Mouse (Mus musculus): ENCODE results near the gene Tmem33. TPM values are rescaled to one million over a fixed set of nuclear protein-coding genes. Genes with fewer than 3 reads are reported as not detected.

Gene Tmem33
- polyA plus RNA-seq, 1 experiment from 2014 or later = 78.2 TPM

GRCm38 (mm10) chr5:67262964-67263363 lies 2.6 kb downstream of the Tmem33 start:
- no peaks in the 10 kb centered on the region for H3K9me3 ChIP-seq (replicated peaks)
- peaks cover 21% of the 10 kb centered on the region for H3K4me1 ChIP-seq
- no peak for ATAC-seq (ENCODE audit: low FRiP score)
- no peak overlapping the region for H3K9ac ChIP-seq (replicated peaks)
- 94% methylated on average over 7 of the region's 7 CpGs for WGBS
- H3K4me3 ChIP-seq (replicated peaks) = no peak overlapping the region
- H3K27ac ChIP-seq (replicated peaks) = no peak overlapping the region
- H3K27me3 ChIP-seq (replicated peaks) = no peaks in the 10 kb centered on the region
- H3K4me2 ChIP-seq = no peak overlapping the region
- peaks cover 37% of the 10 kb centered on the region for H3K36me3 ChIP-seq

- no peaks in the 10 kb centered on the region for H3K27me3 ChIP-seq (replicated peaks)
- H3K4me1 ChIP-seq = peaks cover 15% of the 10 kb centered on the region
- no peak overlapping the region for H3K27ac ChIP-seq (replicated peaks)
- H3K4me2 ChIP-seq = no peak overlapping the region
- no peak overlapping the region for H3K4me3 ChIP-seq (replicated peaks)
- no peak overlapping the region for H3K9ac ChIP-seq (replicated peaks)
- H3K9me3 ChIP-seq (replicated peaks) = no peaks in the 10 kb centered on the region
- ATAC-seq (ENCODE audit: low FRiP score) = no peak
- H3K36me3 ChIP-seq = peaks cover 52% of the 10 kb centered on the region
- WGBS = 92% methylated on average over 1 of the region's 1 CpGs
Measured at GRCm38 (mm10) chr5:67266106-67266505, 5.7 kb downstream of the Tmem33 start.

- 92% methylated on average over 8 of the region's 8 CpGs for WGBS
- ATAC-seq (ENCODE audit: low FRiP score) = no peak
- no peaks in the 10 kb centered on the region for H3K27me3 ChIP-seq (replicated peaks)
Measured at GRCm38 (mm10) chr5:67269309-67269708, 8.9 kb downstream of the Tmem33 start.

GRCm38 (mm10) chr5:67279407-67279806 lies 19.0 kb downstream of the Tmem33 start:
- no peak overlapping the region for H3K9ac ChIP-seq (replicated peaks)
- no peaks in the 10 kb centered on the region for H3K9me3 ChIP-seq (replicated peaks)
- H3K4me1 ChIP-seq = no peaks in the 10 kb centered on the region
- no peak overlapping the region for H3K4me2 ChIP-seq
- 98% methylated on average over 9 of the region's 9 CpGs for WGBS
- peaks cover 38% of the 10 kb centered on the region for H3K36me3 ChIP-seq
- H3K4me3 ChIP-seq (replicated peaks) = no peak overlapping the region
- no peak overlapping the region for H3K27ac ChIP-seq (replicated peaks)
- no peak for ATAC-seq (ENCODE audit: low FRiP score)
- H3K27me3 ChIP-seq (replicated peaks) = no peaks in the 10 kb centered on the region

More at GRCm38 (mm10) chr5:67269309-67269708, 8.9 kb downstream of the Tmem33 start:
- no peaks in the 10 kb centered on the region for H3K9me3 ChIP-seq (replicated peaks)
- H3K4me2 ChIP-seq = no peak overlapping the region
- no peak overlapping the region for H3K27ac ChIP-seq (replicated peaks)
- H3K4me1 ChIP-seq = no peaks in the 10 kb centered on the region
- no peak overlapping the region for H3K4me3 ChIP-seq (replicated peaks)
- H3K36me3 ChIP-seq = peaks cover 45% of the 10 kb centered on the region
- no peak overlapping the region for H3K9ac ChIP-seq (replicated peaks)

- WGBS = 98% methylated on average over 4 of the region's 4 CpGs
- no peak overlapping the region for H3K9ac ChIP-seq (replicated peaks)
- no peak overlapping the region for H3K27ac ChIP-seq (replicated peaks)
- H3K27me3 ChIP-seq (replicated peaks) = no peaks in the 10 kb centered on the region
- H3K9me3 ChIP-seq (replicated peaks) = no peaks in the 10 kb centered on the region
- no peak overlapping the region for H3K4me3 ChIP-seq (replicated peaks)
- no peak for ATAC-seq (ENCODE audit: low FRiP score)
- no peaks in the 10 kb centered on the region for H3K4me1 ChIP-seq
- no peak overlapping the region for H3K4me2 ChIP-seq
- H3K36me3 ChIP-seq = peaks cover 42% of the 10 kb centered on the region
Measured at GRCm38 (mm10) chr5:67279840-67280239, 19.5 kb downstream of the Tmem33 start.

- 81% methylated on average over 4 of the region's 4 CpGs for WGBS
- H3K9me3 ChIP-seq (replicated peaks) = no peaks in the 10 kb centered on the region
- peaks cover 47% of the 10 kb centered on the region for H3K36me3 ChIP-seq
- no peak overlapping the region for H3K9ac ChIP-seq (replicated peaks)
- no peaks in the 10 kb centered on the region for H3K27me3 ChIP-seq (replicated peaks)
- no peak for ATAC-seq (ENCODE audit: low FRiP score)
- H3K4me2 ChIP-seq = no peak overlapping the region
- no peak overlapping the region for H3K4me3 ChIP-seq (replicated peaks)
- no peaks in the 10 kb centered on the region for H3K4me1 ChIP-seq
- no peak overlapping the region for H3K27ac ChIP-seq (replicated peaks)
Measured at GRCm38 (mm10) chr5:67280400-67280799, 20.0 kb downstream of the Tmem33 start.

GRCm38 (mm10) chr5:67295029-67295428 lies 34.7 kb downstream of the Tmem33 start:
- no peaks in the 10 kb centered on the region for H3K27me3 ChIP-seq (replicated peaks)

GRCm38 (mm10) chr5:67295682-67296081 lies 35.3 kb downstream of the Tmem33 start:
- ATAC-seq (ENCODE audit: low FRiP score) = no peak
- H3K4me1 ChIP-seq = no peaks in the 10 kb centered on the region
- no peak overlapping the region for H3K9ac ChIP-seq (replicated peaks)
- 83% methylated on average over 6 of the region's 6 CpGs for whole genome bisulfite sequencing
- no peak overlapping the region for H3K4me3 ChIP-seq (replicated peaks)
- 0 out of 2 replicates have a peak, but pooled peaks cover 4% of the 10 kb centered on the region for H3K36me3 ChIP-seq
- no peaks in the 10 kb centered on the region for H3K27me3 ChIP-seq (replicated peaks)
- no peaks in the 10 kb centered on the region for H3K9me3 ChIP-seq (replicated peaks)
- H3K27ac ChIP-seq (replicated peaks) = no peak overlapping the region
- H3K4me2 ChIP-seq = no peak overlapping the region

More at GRCm38 (mm10) chr5:67295029-67295428, 34.7 kb downstream of the Tmem33 start:
- Histone ChIP-seq H3K9me3 (replicated peaks) (no peaks in the 10 kb centered on the region), H3K27ac (replicated peaks) (no peak overlapping the region), H3K4me3 (replicated peaks) (no peak overlapping the region), H3K4me2 (no peak overlapping the region), H3K4me1 (no peaks in the 10 kb centered on the region), H3K36me3 (0 out of 2 replicates have a peak, but pooled peaks cover 4% of the 10 kb centered on the region), H3K9ac (replicated peaks) (no peak overlapping the region)
- ATAC-seq (ENCODE audit: low FRiP score) = no peak
- 75% methylated on average over 3 of the region's 3 CpGs for WGBS

- ATAC-seq (ENCODE audit: low FRiP score) = no peak
Measured at GRCm38 (mm10) chr5:67296171-67296570, 35.8 kb downstream of the Tmem33 start.

GRCm38 (mm10) chr5:67297026-67297813 lies 36.9 kb downstream of the Tmem33 start:
- no peaks in the 10 kb centered on the region for H3K27me3 ChIP-seq (replicated peaks)
- ATAC-seq (ENCODE audit: low FRiP score) = no peak
- 0 out of 2 replicates have a peak, but pooled peaks cover 4% of the 10 kb centered on the region for H3K36me3 ChIP-seq
- no peak overlapping the region for H3K9ac ChIP-seq (replicated peaks)
- H3K4me2 ChIP-seq = no peak overlapping the region
- H3K9me3 ChIP-seq (replicated peaks) = no peaks in the 10 kb centered on the region
- no peak overlapping the region for H3K4me3 ChIP-seq (replicated peaks)
- no peaks in the 10 kb centered on the region for H3K4me1 ChIP-seq
- no peak overlapping the region for H3K27ac ChIP-seq (replicated peaks)
- 89% methylated on average over 5 of the region's 5 CpGs for WGBS

More at GRCm38 (mm10) chr5:67296171-67296570, 35.8 kb downstream of the Tmem33 start:
- Histone ChIP-seq H3K4me1 (no peaks in the 10 kb centered on the region), H3K36me3 (0 out of 2 replicates have a peak, but pooled peaks cover 4% of the 10 kb centered on the region), H3K27ac (replicated peaks) (no peak overlapping the region), H3K4me3 (replicated peaks) (no peak overlapping the region), H3K4me2 (no peak overlapping the region), H3K9me3 (replicated peaks) (no peaks in the 10 kb centered on the region), H3K27me3 (replicated peaks) (no peaks in the 10 kb centered on the region), H3K9ac (replicated peaks) (no peak overlapping the region)
- WGBS = 94% methylated on average over 1 of the region's 1 CpGs

GRCm38 (mm10) chr5:67299847-67300412 lies 39.6 kb downstream of the Tmem33 start:
- no peaks in the 10 kb centered on the region for H3K4me1 ChIP-seq
- H3K27ac ChIP-seq (replicated peaks) = no peak overlapping the region
- no peaks in the 10 kb centered on the region for H3K9me3 ChIP-seq (replicated peaks)
- no peak overlapping the region for H3K4me3 ChIP-seq (replicated peaks)
- ATAC-seq (ENCODE audit: low FRiP score) = no peak
- H3K36me3 ChIP-seq = no peaks in the 10 kb centered on the region
- H3K4me2 ChIP-seq = no peak overlapping the region
- H3K27me3 ChIP-seq (replicated peaks) = no peaks in the 10 kb centered on the region
- 94% methylated on average over 6 of the region's 6 CpGs for WGBS
- H3K9ac ChIP-seq (replicated peaks) = no peak overlapping the region
